In the genomic region with DNA sequence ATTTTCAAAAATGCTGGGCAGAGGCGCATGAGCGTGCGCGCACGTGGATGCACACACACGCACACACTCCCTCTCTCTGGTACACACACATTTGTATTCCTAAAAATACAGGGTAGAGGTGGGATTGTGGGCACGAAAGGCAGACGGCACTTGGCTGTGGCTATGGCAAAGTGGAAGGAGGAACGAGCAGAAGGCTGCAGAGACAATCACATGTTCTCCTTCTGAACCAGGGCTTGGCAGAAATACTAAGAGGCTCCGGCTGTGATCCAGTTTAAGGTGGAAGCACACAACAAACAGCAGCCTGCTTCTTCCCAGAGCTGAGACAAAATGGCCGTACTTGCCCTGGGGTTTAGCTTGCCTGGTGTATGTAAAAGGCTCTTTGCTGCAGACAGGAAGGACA, we compare ENCODE assay signal across 23 mouse cellular contexts. TPM values are rescaled to one million over a fixed set of nuclear protein-coding genes. Genes with fewer than 3 reads are reported as not detected.
DNase-seq lines count a peak whose midpoint lies in the region; ATAC-seq and TF ChIP-seq lines count a peak whose summit lies in the region.
"Had no signal": no experiment of that assay in that cellular context is flagged by ENCODE, and none has a peak within 500 bp of the region (broad histone marks: within the 10 kb centered on the region; RNA-seq: fewer than 3 reads in every experiment).

No protein-coding gene starts in this region.

- H3K27ac ChIP-seq in hindbrain, postnatal 0 days = peak overlapping the region; percentile 36; the same call in 1 of the 2 replicates
- no peak overlapping the region for H3K27ac ChIP-seq in hindbrain, embryonic 14.5 days
- H3K27ac ChIP-seq: forebrain, embryonic 10.5 days; hindbrain, embryonic 12.5 days; limb, embryonic 13.5 days; liver, embryonic 14.5 days; lung, embryonic 15.5 days; macrophage; midbrain, embryonic 10.5 days had no signal

- no peaks in the 10 kb centered on the region for H3K27me3 ChIP-seq in hindbrain, postnatal 0 days (ENCODE audit: insufficient read depth, low read length)
- no peaks in the 10 kb centered on the region for H3K27me3 ChIP-seq in hindbrain, embryonic 14.5 days (ENCODE audit: control insufficient read depth, insufficient read depth, low read length)
- H3K27me3 ChIP-seq: heart, embryonic 12.5 days; hindbrain, embryonic 12.5 days; limb, embryonic 13.5 days; lung, embryonic 15.5 days had no signal

- H3K9me3 ChIP-seq in hindbrain, postnatal 0 days (ENCODE audit: low read length) = no peaks in the 10 kb centered on the region
- H3K9me3 ChIP-seq in hindbrain, embryonic 14.5 days (ENCODE audit: control insufficient read depth, low read length) = no peaks in the 10 kb centered on the region
- H3K9me3 ChIP-seq: hindbrain, embryonic 12.5 days; lung, embryonic 15.5 days had no signal

- ATAC-seq in hindbrain, postnatal 0 days = no peak
- no peak for ATAC-seq in hindbrain, embryonic 14.5 days (ENCODE audit: low FRiP score)
- ATAC-seq: forebrain, postnatal 0 days had no signal

- DNase-seq in hindbrain, postnatal 0 days (ENCODE audit: low spot score) = no peak
- DNase-seq in hindbrain, embryonic 14.5 days (ENCODE audit: low spot score) = no peak
- DNase-seq in right cerebral cortex, adult 2 months (ENCODE audit: low spot score in 2 of 2) = peak; percentile 53 to 56
- no peak for DNase-seq in right cerebral cortex, postnatal 4 days
- DNase-seq in left cerebral cortex, postnatal 36 days (ENCODE audit: low spot score in 2 of 2) = peak; percentile 56 to 66
- DNase-seq in gastrocnemius, postnatal 36 days = no peak
- DNase-seq in adrenal gland, adult 2 months = no peak
- DNase-seq: adrenal gland, adult 8-10 months; forebrain, postnatal 0 days; heart, postnatal 14 days; kidney, adult 8-10 months; kidney, postnatal 14 days; thymus, adult 18-20 months had no signal

- intact Hi-C loops in left cerebral cortex, postnatal 36 days (cut with DNase I) = loop anchor here (5.0 kb wide), 1 partner anchor 61 kb away; no protein-coding TSS in a partner anchor
- intact Hi-C loops in gastrocnemius, postnatal 36 days (cut with DNase I) = loop anchor here (2.0 to 5.0 kb wide), 2 partner anchors 56 to 112 kb away; no protein-coding TSS in a partner anchor

- H3K9ac ChIP-seq in hindbrain, postnatal 0 days (replicated peaks; ENCODE audit: low read length) = no peak overlapping the region
- no peak overlapping the region for H3K9ac ChIP-seq in hindbrain, embryonic 14.5 days
- H3K9ac ChIP-seq: forebrain, postnatal 0 days; heart, embryonic 12.5 days; hindbrain, embryonic 12.5 days; limb, embryonic 13.5 days; liver, embryonic 14.5 days; lung, embryonic 15.5 days had no signal

- no peaks in the 10 kb centered on the region for H3K4me1 ChIP-seq in hindbrain, postnatal 0 days (ENCODE audit: insufficient read depth, low read length)
- peaks cover 7% of the 10 kb centered on the region; the same call in 1 of the 2 replicates for H3K4me1 ChIP-seq in hindbrain, embryonic 14.5 days (replicated peaks; ENCODE audit: control insufficient read depth, insufficient read depth, low read length)
- H3K4me1 ChIP-seq: limb, embryonic 13.5 days; lung, embryonic 15.5 days had no signal

- TF ChIP-seq CTCF in hindbrain, postnatal 0 days (IDR thresholded peaks at IDR 0.05; ENCODE audit: low read depth) = no peak

- WGBS in hindbrain, postnatal 0 days = 87% methylated on average over 11 of the region's 11 CpGs
- WGBS in hindbrain, embryonic 14.5 days = 95% methylated on average over 11 of the region's 11 CpGs

- H3K4me3 ChIP-seq in hindbrain, postnatal 0 days (ENCODE audit: low read length) = no peak overlapping the region
- H3K4me3 ChIP-seq in hindbrain, embryonic 14.5 days (replicated peaks; ENCODE audit: low read length) = no peak overlapping the region
- H3K4me3 ChIP-seq: forebrain, embryonic 10.5 days; heart, embryonic 12.5 days; hindbrain, embryonic 12.5 days; limb, embryonic 13.5 days; lung, embryonic 15.5 days; midbrain, embryonic 10.5 days had no signal

- no peak overlapping the region for H3K4me2 ChIP-seq in hindbrain, postnatal 0 days (ENCODE audit: low read depth, low read length)
- no peak overlapping the region for H3K4me2 ChIP-seq in hindbrain, embryonic 14.5 days (replicated peaks)
- H3K4me2 ChIP-seq: heart, embryonic 12.5 days; hindbrain, embryonic 12.5 days; limb, embryonic 13.5 days; lung, embryonic 15.5 days had no signal

- no peaks in the 10 kb centered on the region; the same call in 1 of the 2 replicates for H3K36me3 ChIP-seq in hindbrain, postnatal 0 days (ENCODE audit: insufficient read depth, low read length)
- H3K36me3 ChIP-seq in hindbrain, embryonic 14.5 days (replicated peaks; ENCODE audit: control insufficient read depth, insufficient read depth) = peaks cover 27% of the 10 kb centered on the region

RNA-seq across cellular contexts. Expression of a gene that starts 34.1 kb away (rescaled TPM):
- total RNA-seq in hindbrain, postnatal 0 days (2014; rRNA removed) = 2.1 TPM in 2 replicates
- polyA plus RNA-seq in hindbrain, postnatal 0 days (2015; fragmentation: Nextera tagmentation; extraction: Ambion mirVana) = 1.7 and 1.8 TPM in 2 replicates
- 0.26 and 0.94 TPM in 2 replicates for polyA plus RNA-seq in hindbrain, embryonic 14.5 days (2014; fragmentation: Nextera tagmentation; extraction: Ambion mirVana)
- under 1 TPM; 0.48 to 0.49 TPM for total RNA-seq in left cerebral cortex, postnatal 36 days (2021)
- total RNA-seq in gastrocnemius, postnatal 36 days (2021) = not detected
- under 1 TPM in 1 of 2 experiments, not detected in 1; 0.28 TPM for total RNA-seq in adrenal gland, adult 2 months (2021)
- polyA plus RNA-seq in adrenal gland, adult 2 months (2012; rRNA removed) = 0.11 and 0.47 TPM in 2 replicates
- total RNA-seq: heart, postnatal 14 days; neutrophil, adult 5-6 weeks had no signal
- polyA plus RNA-seq: C2C12; liver, embryonic 14.5 days; macrophage had no signal

RNA-seq across cellular contexts. Expression of a gene that starts 57.6 kb away (rescaled TPM):
- 73.4 and 89.6 TPM in 2 replicates for total RNA-seq in hindbrain, postnatal 0 days (2014; rRNA removed)
- 10.3 and 10.5 TPM in 2 replicates for polyA plus RNA-seq in hindbrain, postnatal 0 days (2015; fragmentation: Nextera tagmentation; extraction: Ambion mirVana)
- 11.1 and 12.2 TPM in 2 replicates for polyA plus RNA-seq in hindbrain, embryonic 14.5 days (2014; fragmentation: Nextera tagmentation; extraction: Ambion mirVana)
- total RNA-seq in left cerebral cortex, postnatal 36 days (2021) = 100 to 1,000 TPM; 205 to 222 TPM
- 100 to 1,000 TPM; 167 to 174 TPM for total RNA-seq in gastrocnemius, postnatal 36 days (2021)
- 100 to 1,000 TPM; 159 to 164 TPM for total RNA-seq in adrenal gland, adult 2 months (2021)
- polyA plus RNA-seq in adrenal gland, adult 2 months (2012; rRNA removed) = 113 and 145 TPM in 2 replicates

Comparison
In these comparisons a context has a peak if more than half of its experiments do, and no peak if none do; other contexts are left out.
1. DNase-seq: peak in right cerebral cortex, adult 2 months (2 of 2) and left cerebral cortex, postnatal 36 days (2 of 2); none in hindbrain, postnatal 0 days (single experiment), hindbrain, embryonic 14.5 days (single experiment), right cerebral cortex, postnatal 4 days (single experiment), gastrocnemius, postnatal 36 days (0 of 2) and adrenal gland, adult 2 months (single experiment).